In genomic region chr3:137867437-137868093, GRCm38 (mm10) we compare ENCODE assay signal across 7 mouse cellular contexts. TPM values are rescaled to one million over a fixed set of nuclear protein-coding genes. Genes with fewer than 3 reads are reported as not detected.
DNase-seq lines count a peak whose midpoint lies in the region; ATAC-seq and TF ChIP-seq lines count a peak whose summit lies in the region.

Dnajb14 (plus strand) TSS chr3:137867675.

- TF ChIP-seq POLR2A in heart, adult 2 months (IDR thresholded peaks at IDR 0.05; ENCODE audit: insufficient read depth, low read depth, low read length) = no peak
- no peak for TF ChIP-seq POLR2A in spleen, adult 2 months (IDR thresholded peaks at IDR 0.05; ENCODE audit: low read depth, low read length)

- 0 out of 2 replicates have a peak, but pooled peaks cover 2% of the 10 kb centered on the region for H3K79me2 ChIP-seq in heart, adult 2 months (replicated peaks; ENCODE audit: control insufficient read depth, insufficient read depth, low read length)

- H3K27ac ChIP-seq in embryonic facial prominence, embryonic 13.5 days = peak within 1 kb of the TSS; percentile 99
- H3K27ac ChIP-seq in heart, adult 2 months = peak within 1 kb of the TSS; percentile 97
- peak within 1 kb of the TSS; percentile 98 for H3K27ac ChIP-seq in limb, embryonic 15.5 days
- peak within 1 kb of the TSS; percentile 92 for H3K27ac ChIP-seq in midbrain, embryonic 16.5 days (ENCODE audit: low read length)
- H3K27ac ChIP-seq in spleen, adult 2 months (ENCODE audit: insufficient read depth, low read length) = peak within 1 kb of the TSS; percentile 84

- no peaks in the 10 kb centered on the region for H3K9me3 ChIP-seq in embryonic facial prominence, embryonic 13.5 days
- no peaks in the 10 kb centered on the region for H3K9me3 ChIP-seq in limb, embryonic 15.5 days
- H3K9me3 ChIP-seq in midbrain, embryonic 16.5 days (replicated peaks; ENCODE audit: control insufficient read depth, low read length, poor library complexity, severe bottlenecking) = no peaks in the 10 kb centered on the region

- intact Hi-C loops in heart, adult 2 months (cut with DNase I) = loop anchor here (5.0 to 10.0 kb wide), 3 partner anchors 210 to 1207 kb away; partner anchors contain the start of genes Adh5 and Rap1gds1

- H3K4me2 ChIP-seq in embryonic facial prominence, embryonic 13.5 days = peak within 1 kb of the TSS; percentile 81
- H3K4me2 ChIP-seq in limb, embryonic 15.5 days = peak within 1 kb of the TSS; percentile 76
- H3K4me2 ChIP-seq in midbrain, embryonic 16.5 days (ENCODE audit: low read length) = peak within 1 kb of the TSS; percentile 64

- H3K36me3 ChIP-seq in embryonic facial prominence, embryonic 13.5 days = peaks cover 4% of the 10 kb centered on the region
- H3K36me3 ChIP-seq in heart, adult 2 months (ENCODE audit: control insufficient read depth, insufficient read depth, low read length) = no peaks in the 10 kb centered on the region; the same call in 1 of the 2 replicates
- 0 out of 2 replicates have a peak, but pooled peaks cover 3% of the 10 kb centered on the region for H3K36me3 ChIP-seq in limb, embryonic 15.5 days
- no peaks in the 10 kb centered on the region for H3K36me3 ChIP-seq in midbrain, embryonic 16.5 days (ENCODE audit: control insufficient read depth, insufficient read depth, low read length)
- H3K36me3 ChIP-seq in spleen, adult 2 months (ENCODE audit: control insufficient read depth, insufficient read depth, low read length) = 0 out of 2 replicates have a peak, but pooled peaks cover 2% of the 10 kb centered on the region

- peak within 1 kb of the TSS; percentile 90 for H3K4me3 ChIP-seq in embryonic facial prominence, embryonic 13.5 days
- H3K4me3 ChIP-seq in heart, adult 2 months = peak within 1 kb of the TSS; percentile 69
- peak within 1 kb of the TSS; percentile 89 for H3K4me3 ChIP-seq in limb, embryonic 15.5 days
- H3K4me3 ChIP-seq in midbrain, embryonic 16.5 days (ENCODE audit: low read depth, low read length) = peak within 1 kb of the TSS; percentile 92
- H3K4me3 ChIP-seq in spleen, adult 2 months (ENCODE audit: extremely low read depth, insufficient read depth, insufficient read length) = peak within 1 kb of the TSS; percentile 74

- no peaks in the 10 kb centered on the region for H3K27me3 ChIP-seq in embryonic facial prominence, embryonic 13.5 days
- no peaks in the 10 kb centered on the region for H3K27me3 ChIP-seq in heart, adult 2 months (ENCODE audit: control insufficient read depth, insufficient read depth, low read length)
- no peaks in the 10 kb centered on the region for H3K27me3 ChIP-seq in limb, embryonic 15.5 days
- H3K27me3 ChIP-seq in midbrain, embryonic 16.5 days (ENCODE audit: control insufficient read depth, insufficient read depth, low read depth, low read length) = no peaks in the 10 kb centered on the region
- H3K27me3 ChIP-seq in spleen, adult 2 months (ENCODE audit: control insufficient read depth, insufficient read depth, low read length) = no peaks in the 10 kb centered on the region

- TF ChIP-seq CTCF in heart, adult 2 months (IDR thresholded peaks at IDR 0.05) = no peak
- no peak for TF ChIP-seq CTCF in spleen, adult 2 months (IDR thresholded peaks at IDR 0.05; ENCODE audit: extremely low read depth, insufficient read depth, insufficient read length, insufficient replicate concordance)

- TF ChIP-seq EP300 in heart, adult 2 months (IDR thresholded peaks at IDR 0.05; ENCODE audit: insufficient read depth, low read depth, low read length) = no peak

- H3K4me1 ChIP-seq in embryonic facial prominence, embryonic 13.5 days = peaks cover 26% of the 10 kb centered on the region
- no peaks in the 10 kb centered on the region for H3K4me1 ChIP-seq in heart, adult 2 months (ENCODE audit: control insufficient read depth, insufficient read depth, low read length)
- peaks cover 13% of the 10 kb centered on the region for H3K4me1 ChIP-seq in limb, embryonic 15.5 days
- peaks cover 21% of the 10 kb centered on the region for H3K4me1 ChIP-seq in midbrain, embryonic 16.5 days (ENCODE audit: control insufficient read depth, insufficient read depth, low read length)
- peaks cover 5% of the 10 kb centered on the region; the same call in 1 of the 2 replicates for H3K4me1 ChIP-seq in spleen, adult 2 months (ENCODE audit: control insufficient read depth, insufficient read depth, insufficient read length)

- WGBS in embryonic facial prominence, embryonic 13.5 days = under 1% methylated on average over 80 of the region's 94 CpGs
- WGBS in heart, adult 2 months = 2% methylated on average over 91 of the region's 94 CpGs
- WGBS in limb, embryonic 15.5 days = under 1% methylated on average over 79 of the region's 94 CpGs
- WGBS in midbrain, embryonic 16.5 days = under 1% methylated on average over 56 of the region's 94 CpGs
- WGBS in spleen, adult 2 months = 1% methylated on average over 82 of the region's 94 CpGs

- ATAC-seq in embryonic facial prominence, embryonic 13.5 days (ENCODE audit: insufficient number of reproducible peaks, insufficient read depth, low FRiP score, low TSS enrichment, low read depth) = peak; percentile 40; the same call in 1 of the 2 replicates
- ATAC-seq in limb, embryonic 15.5 days (ENCODE audit: insufficient number of reproducible peaks, low FRiP score, low TSS enrichment, low read depth) = 0 out of 2 replicates have a peak, but pooled peaks have one; percentile 4
- peak; percentile 7; the same call in 1 of the 2 replicates for ATAC-seq in midbrain, embryonic 16.5 days

- peak; percentile 19 to 32 for DNase-seq in adrenal gland, postnatal 4 days (ENCODE audit: low spot score in 2 of 2)
- peak; percentile 86 for DNase-seq in heart, adult 2 months
- DNase-seq in kidney, adult 8-10 months = peak; percentile 41 to 56
- peak in 1 of 2 experiments; percentile 27 for DNase-seq in spleen, adult 2 months (ENCODE audit: low read depth in 1 of 2, low spot score in 2 of 2)

- H3K9ac ChIP-seq in embryonic facial prominence, embryonic 13.5 days = peak within 1 kb of the TSS; percentile 99
- peak within 1 kb of the TSS; percentile 98 for H3K9ac ChIP-seq in heart, adult 2 months (ENCODE audit: low read depth, low read length)
- H3K9ac ChIP-seq in limb, embryonic 15.5 days = peak within 1 kb of the TSS; percentile 96
- H3K9ac ChIP-seq in midbrain, embryonic 16.5 days (ENCODE audit: low read depth, low read length) = peak within 1 kb of the TSS; percentile 100

RNA-seq across cellular contexts. Expression of gene Dnajb14, which starts in this region (rescaled TPM):
- total RNA-seq in adrenal gland, postnatal 4 days (2021) = 10 to 100 TPM; 21.4 to 22.8 TPM
- 9.9 and 10.4 TPM in 2 replicates for polyA plus RNA-seq in embryonic facial prominence, embryonic 13.5 days (2015; fragmentation: Nextera tagmentation; extraction: Ambion mirVana)
- total RNA-seq in heart, adult 2 months (2021) = 10 to 100 TPM; 10.1 to 11.5 TPM
- 3.2 and 7.8 TPM in 2 replicates for polyA plus RNA-seq in heart, adult 2 months (2012; rRNA removed)
- polyA plus RNA-seq in limb, embryonic 15.5 days (2015; fragmentation: Nextera tagmentation; extraction: Ambion mirVana) = 11.1 and 11.6 TPM in 2 replicates
- polyA plus RNA-seq in midbrain, embryonic 16.5 days (2015; fragmentation: Nextera tagmentation; extraction: Ambion mirVana) = 13.4 and 14.3 TPM in 2 replicates
- 1.9 TPM in 2 replicates for polyA plus RNA-seq in spleen, adult 2 months (2012; rRNA removed)
